Mouse (Mus musculus) heart, embryonic 10.5 days (tissue): ENCODE data around the gene Zan. TPM values are rescaled to one million over a fixed set of nuclear protein-coding genes. Genes with fewer than 3 reads are reported as not detected.

Source experiments
- DNase-seq: peaks from one replicate; pipeline ENCODE4 v3.0.0-alpha.2; 2017; ENCODE audit warnings: low spot score
- H3K27ac ChIP-seq: fragments of 300-500 bp; sonication (generic); 2 replicates; pipeline ENCODE4 v1.5.1; 2016; ENCODE audit warnings: mild to moderate bottlenecking
- H3K27me3 ChIP-seq: fragments of 300-500 bp; sonication (generic); 2 replicates; pipeline ENCODE4 v1.6.1; 2016; ENCODE audit warnings: mild to moderate bottlenecking; ENCODE audit not compliant: poor library complexity, insufficient read depth, severe bottlenecking
- H3K36me3 ChIP-seq: fragments of 300-500 bp; sonication (generic); 2 replicates; pipeline ENCODE4 v1.6.1; 2016; ENCODE audit warnings: mild to moderate bottlenecking, moderate library complexity
- H3K4me1 ChIP-seq: fragments of 300-500 bp; sonication (generic); 2 replicates; pipeline ENCODE4 v1.6.1; 2016; ENCODE audit warnings: mild to moderate bottlenecking
- H3K4me3 ChIP-seq: fragments of 300-500 bp; sonication (generic); 2 replicates; pipeline ENCODE4 v1.5.1; 2016; ENCODE audit warnings: mild to moderate bottlenecking, moderate library complexity
- H3K9me3 ChIP-seq: fragments of 300-500 bp; sonication (generic); 2 replicates; pipeline ENCODE4 v1.6.1; 2016; ENCODE audit warnings: mild to moderate bottlenecking, moderate library complexity
- WGBS: fragments of 180-500 bp; shearing (Covaris S2); methylation state at CpG from one replicate; pipeline ENCODE4 v1.1.7; 2016; 5-methylcytosine and 5-hydroxymethylcytosine counted together
- polyA plus RNA-seq: library from polyadenylated mRNA; unstranded; fragments of >200 nt; fragmentation: Nextera tagmentation; extraction: Ambion mirVana; gene quantifications from 2 replicates; pipeline ENCODE4 v1.2.1, GENCODE M21; 2016

Zan gene
- polyA plus RNA-seq, 1 experiment from 2014 or later: 0.25 TPM

GRCm38 (mm10) chr5:137339290-137339979, 137.4 kb downstream of the Zan start:
- H3K4me3 ChIP-seq: peak overlapping the region; percentile 61
- 10% methylated on average over 22 of the region's 22 CpGs for WGBS
- H3K36me3 ChIP-seq: no peaks in the 10 kb centered on the region
- peak overlapping the region; percentile 90 for H3K27ac ChIP-seq
- DNase-seq: no peak
- peaks cover 34% of the 10 kb centered on the region for H3K4me1 ChIP-seq
- H3K9me3 ChIP-seq: no peaks in the 10 kb centered on the region
- H3K27me3 ChIP-seq: no peaks in the 10 kb centered on the region

GRCm38 (mm10) chr5:137338663-137339289, 138.1 kb downstream of the Zan start:
- WGBS: 2% methylated on average over 11 of the region's 11 CpGs

GRCm38 (mm10) chr5:137338256-137338655, 138.6 kb downstream of the Zan start:
- DNase-seq: peak; percentile 94
- Histone ChIP-seq H3K27ac (peak overlapping the region; percentile 90), H3K4me1 (peaks cover 35% of the 10 kb centered on the region), H3K4me3 (peak overlapping the region; percentile 61), H3K27me3 (no peaks in the 10 kb centered on the region), H3K36me3 (no peaks in the 10 kb centered on the region), H3K9me3 (no peaks in the 10 kb centered on the region)
- WGBS: under 1% methylated on average over 19 of the region's 19 CpGs

More at GRCm38 (mm10) chr5:137338663-137339289, 138.1 kb downstream of the Zan start:
- Histone ChIP-seq H3K36me3 (no peaks in the 10 kb centered on the region), H3K4me1 (peaks cover 34% of the 10 kb centered on the region), H3K4me3 (peak overlapping the region; percentile 61), H3K9me3 (no peaks in the 10 kb centered on the region), H3K27me3 (no peaks in the 10 kb centered on the region), H3K27ac (peak overlapping the region; percentile 90)
- DNase-seq: no peak

GRCm38 (mm10) chr5:137337190-137337589, 139.7 kb downstream of the Zan start:
- no peaks in the 10 kb centered on the region for H3K9me3 ChIP-seq
- no peak overlapping the region for H3K4me3 ChIP-seq
- peak overlapping the region; percentile 11; the same call in 1 of the 2 replicates for H3K27ac ChIP-seq
- H3K36me3 ChIP-seq: no peaks in the 10 kb centered on the region
- 34% methylated on average over 8 of the region's 8 CpGs for WGBS
- no peaks in the 10 kb centered on the region for H3K27me3 ChIP-seq
- H3K4me1 ChIP-seq: peaks cover 43% of the 10 kb centered on the region
- no peak for DNase-seq

GRCm38 (mm10) chr5:137335066-137335465, 141.8 kb downstream of the Zan start:
- Histone ChIP-seq H3K27ac (no peak overlapping the region), H3K4me1 (peaks cover 44% of the 10 kb centered on the region)
- 77% methylated on average over 6 of the region's 6 CpGs for WGBS

GRCm38 (mm10) chr5:137334317-137334716, 142.5 kb downstream of the Zan start:
- Histone ChIP-seq H3K27ac (no peak overlapping the region), H3K4me1 (peaks cover 36% of the 10 kb centered on the region), H3K9me3 (no peaks in the 10 kb centered on the region), H3K4me3 (peak overlapping the region; percentile 79), H3K27me3 (no peaks in the 10 kb centered on the region), H3K36me3 (no peaks in the 10 kb centered on the region)
- WGBS: 50% methylated on average over 10 of the region's 10 CpGs
- no peak for DNase-seq

More at GRCm38 (mm10) chr5:137335066-137335465, 141.8 kb downstream of the Zan start:
- H3K9me3 ChIP-seq: no peaks in the 10 kb centered on the region
- H3K27me3 ChIP-seq: no peaks in the 10 kb centered on the region
- DNase-seq: no peak
- H3K36me3 ChIP-seq: no peaks in the 10 kb centered on the region
- H3K4me3 ChIP-seq: no peak overlapping the region

- peak within 1 kb of the TSS; percentile 86 for H3K27ac ChIP-seq
These were observed 143.2 kb downstream of the Zan start, which contains the start of gene Slc12a9 for GRCm38 (mm10) chr5:137333512-137334174. Gene Slc12a9, minus strand, starts transcription at chr5:137333597.

GRCm38 (mm10) chr5:137332857-137333511, 143.9 kb downstream of the Zan start:
- no peaks in the 10 kb centered on the region for H3K9me3 ChIP-seq
- H3K27me3 ChIP-seq: no peaks in the 10 kb centered on the region
- peak overlapping the region; percentile 86 for H3K27ac ChIP-seq
- peaks cover 28% of the 10 kb centered on the region for H3K4me1 ChIP-seq
- H3K4me3 ChIP-seq: peak overlapping the region; percentile 79
- peaks cover 3% of the 10 kb centered on the region; the same call in 1 of the 2 replicates for H3K36me3 ChIP-seq
- peak; percentile 82 for DNase-seq
- 21% methylated on average over 15 of the region's 15 CpGs for WGBS

More at GRCm38 (mm10) chr5:137333512-137334174, 143.2 kb downstream of the Zan start, which contains the start of gene Slc12a9:
- Histone ChIP-seq H3K36me3 (no peaks in the 10 kb centered on the region), H3K4me1 (peaks cover 30% of the 10 kb centered on the region), H3K9me3 (no peaks in the 10 kb centered on the region), H3K4me3 (peak within 1 kb of the TSS; percentile 79), H3K27me3 (no peaks in the 10 kb centered on the region)
- DNase-seq: peak; percentile 97
- WGBS: under 1% methylated on average over 44 of the region's 44 CpGs

- Histone ChIP-seq H3K27me3 (no peaks in the 10 kb centered on the region), H3K9me3 (no peaks in the 10 kb centered on the region), H3K4me1 (peaks cover 14% of the 10 kb centered on the region), H3K36me3 (peaks cover 16% of the 10 kb centered on the region; the same call in 1 of the 2 replicates), H3K4me3 (no peak overlapping the region), H3K27ac (no peak overlapping the region)
- no peak for DNase-seq
- 82% methylated on average over 7 of the region's 7 CpGs for WGBS
These were observed 146.0 kb downstream of the Zan start for GRCm38 (mm10) chr5:137330910-137331309.

Other genes starting within 250 kb of the Zan start
- gene Ache, start 189.5 kb downstream of the Zan start, polyA plus RNA-seq: 10.7 and 24.1 TPM in 2 replicates
- gene Ufsp1, start 182.4 kb downstream of the Zan start, polyA plus RNA-seq: 11.1 and 12.3 TPM in 2 replicates
- gene Srrt, start 169.4 kb downstream of the Zan start, polyA plus RNA-seq: 124 and 147 TPM in 2 replicates
- gene Trip6, start 162.7 kb downstream of the Zan start, polyA plus RNA-seq: 55.6 and 62.2 TPM in 2 replicates
- 10.6 and 12.0 TPM in 2 replicates for gene Slc12a9, start 143.5 kb downstream of the Zan start, polyA plus RNA-seq
- gene Ephb4, start 127.0 kb downstream of the Zan start, polyA plus RNA-seq: 36.4 and 42.5 TPM in 2 replicates
- 50.6 and 56.6 TPM in 2 replicates for gene Pop7, start 25.5 kb upstream of the Zan start, polyA plus RNA-seq
- gene Gigyf1, start 41.5 kb upstream of the Zan start, polyA plus RNA-seq: 8.0 and 10.8 TPM in 2 replicates
- gene Epo, start 56.2 kb upstream of the Zan start, polyA plus RNA-seq: 0.28 and 2.3 TPM in 2 replicates
- gene Gnb2, start 56.4 kb upstream of the Zan start, polyA plus RNA-seq: 287 and 294 TPM in 2 replicates
- gene Actl6b, start 76.5 kb upstream of the Zan start, polyA plus RNA-seq: 0.07 TPM in 1 of 2 replicates, not detected in the other
- 4.0 and 4.9 TPM in 2 replicates for gene Tfr2, start 92.8 kb upstream of the Zan start, polyA plus RNA-seq
- gene Mospd3, start 124.0 kb upstream of the Zan start, polyA plus RNA-seq: 14.3 and 16.0 TPM in 2 replicates
- 114 and 137 TPM in 2 replicates for gene Pcolce, start 136.7 kb upstream of the Zan start, polyA plus RNA-seq
- 0.28 and 0.31 TPM in 2 replicates for gene Fbxo24, start 151.9 kb upstream of the Zan start, polyA plus RNA-seq
- gene Lrch4, start 152.1 kb upstream of the Zan start, polyA plus RNA-seq: 23.3 and 23.7 TPM in 2 replicates
- gene Gm20605, start 152.1 kb upstream of the Zan start, polyA plus RNA-seq: 7.7 and 9.8 TPM in 2 replicates
- 4.8 and 6.4 TPM in 2 replicates for gene Sap25, start 164.3 kb upstream of the Zan start, polyA plus RNA-seq
- 0.60 and 0.74 TPM in 2 replicates for gene Irs3, start 168.7 kb upstream of the Zan start, polyA plus RNA-seq
- gene Agfg2, start 207.7 kb upstream of the Zan start, polyA plus RNA-seq: 31.9 and 34.0 TPM in 2 replicates